Mouse (Mus musculus): ENCODE measurements at regions not wholly inside any gene's neighbourhood (a gene's known extent, or its start where the extent isn't known, plus 50 kb on each side); places are given as distances from the start of the nearest gene placed in this dataset.
"Not testable (repeated sequence)": the region's sequence is repeated elsewhere in the genome, so short reads cannot be mapped to it uniquely, and the experiment has no call there.

DNA sequence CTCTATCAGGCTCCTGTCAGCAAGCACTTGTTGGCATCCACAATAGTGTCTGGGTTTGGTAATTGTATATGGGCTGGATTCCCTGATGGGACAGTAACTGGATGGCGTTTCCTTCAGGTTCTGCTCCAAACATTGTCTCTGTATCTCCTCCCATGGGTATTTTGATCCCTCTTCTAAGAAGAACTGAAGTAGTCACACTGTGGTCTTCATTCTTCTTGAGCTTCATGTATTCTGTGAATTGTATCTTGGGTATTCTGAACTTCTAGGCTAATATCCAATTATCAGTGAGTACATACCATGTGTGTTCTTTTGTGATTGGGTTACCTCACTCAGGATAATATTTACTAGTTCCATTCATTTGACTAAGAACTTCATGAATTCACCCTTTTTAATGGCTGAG, 119.2 kb upstream of the Gm21119 start:
- not testable (repeated sequence) for H3K4me2 ChIP-seq (replicated peaks); H3K36me3 ChIP-seq (replicated peaks; ENCODE audit: control insufficient read depth, insufficient read depth); H3K4me1 ChIP-seq (replicated peaks; ENCODE audit: control insufficient read depth, insufficient read depth, low read length); H3K27me3 ChIP-seq (ENCODE audit: control insufficient read depth, insufficient read depth, low read length); H3K9me3 ChIP-seq (ENCODE audit: control insufficient read depth, low read length); H3K4me3 ChIP-seq (replicated peaks; ENCODE audit: low read length); H3K9ac ChIP-seq; H3K27ac ChIP-seq; DNase-seq (ENCODE audit: low spot score); ATAC-seq (ENCODE audit: low FRiP score)
- no CpG with 5 or more reads among the region's 1 CpGs for WGBS

DNA sequence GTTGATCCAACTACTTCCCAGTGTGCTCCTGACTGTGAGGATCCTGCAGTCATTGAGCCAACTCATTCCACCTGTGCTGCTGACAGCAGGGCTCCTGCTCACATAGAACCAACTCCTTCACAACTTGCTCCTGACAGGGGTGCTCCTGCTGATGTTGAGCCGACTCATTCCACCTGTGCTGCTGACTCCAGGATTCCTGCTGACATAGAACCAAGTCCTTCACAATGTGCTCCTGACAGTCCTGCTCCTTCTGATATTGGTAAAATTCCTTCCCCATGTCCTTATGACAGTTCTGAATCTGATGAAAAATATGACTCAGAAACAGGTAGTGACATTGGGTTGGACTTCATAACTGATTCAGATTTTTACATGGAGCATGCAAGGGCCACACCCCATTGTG, 100.8 kb upstream of the Gm21119 start:
- not testable (repeated sequence) for ATAC-seq (ENCODE audit: low FRiP score); H3K27me3 ChIP-seq (ENCODE audit: control insufficient read depth, insufficient read depth, low read length); H3K9me3 ChIP-seq (ENCODE audit: control insufficient read depth, low read length); H3K27ac ChIP-seq; H3K4me2 ChIP-seq (replicated peaks); H3K9ac ChIP-seq; H3K4me1 ChIP-seq (replicated peaks; ENCODE audit: control insufficient read depth, insufficient read depth, low read length); H3K36me3 ChIP-seq (replicated peaks; ENCODE audit: control insufficient read depth, insufficient read depth); H3K4me3 ChIP-seq (replicated peaks; ENCODE audit: low read length); DNase-seq (ENCODE audit: low spot score)
- WGBS = 80% methylated on average over 1 of the region's 1 CpGs

DNA sequence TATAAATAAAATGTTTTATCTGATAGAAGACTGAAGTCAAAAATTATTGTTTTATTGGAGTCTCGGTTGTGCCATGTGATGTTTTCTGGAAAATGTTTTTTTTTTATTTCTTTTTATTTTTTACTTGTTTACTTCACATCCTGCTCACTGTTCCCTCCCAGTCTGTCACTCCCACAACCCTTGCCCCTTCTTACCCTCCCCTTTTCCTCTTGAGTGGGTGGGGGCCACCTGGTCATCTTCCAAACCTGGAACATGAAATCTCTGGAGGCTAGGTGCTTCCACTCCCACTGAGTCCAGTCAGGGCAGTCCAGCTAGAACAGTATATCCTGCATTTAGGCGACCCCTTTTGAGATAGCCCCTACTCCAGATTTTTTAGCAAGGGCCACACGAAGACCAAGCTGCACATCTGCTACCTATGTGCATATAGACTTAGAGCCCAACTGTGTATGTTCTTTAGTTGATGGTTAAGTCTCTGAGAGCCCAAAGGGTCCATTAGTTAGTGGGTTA, 98.3 kb upstream of the Gm21119 start:
- H3K4me2 ChIP-seq (replicated peaks); H3K9ac ChIP-seq; H3K27me3 ChIP-seq (ENCODE audit: control insufficient read depth, insufficient read depth, low read length); H3K4me1 ChIP-seq (replicated peaks; ENCODE audit: control insufficient read depth, insufficient read depth, low read length); DNase-seq (ENCODE audit: low spot score); H3K27ac ChIP-seq; H3K36me3 ChIP-seq (replicated peaks; ENCODE audit: control insufficient read depth, insufficient read depth); ATAC-seq (ENCODE audit: low FRiP score); H3K9me3 ChIP-seq (ENCODE audit: control insufficient read depth, low read length); H3K4me3 ChIP-seq (replicated peaks; ENCODE audit: low read length): not testable (repeated sequence)
- 67% methylated on average over 2 of the region's 3 CpGs for WGBS

DNA sequence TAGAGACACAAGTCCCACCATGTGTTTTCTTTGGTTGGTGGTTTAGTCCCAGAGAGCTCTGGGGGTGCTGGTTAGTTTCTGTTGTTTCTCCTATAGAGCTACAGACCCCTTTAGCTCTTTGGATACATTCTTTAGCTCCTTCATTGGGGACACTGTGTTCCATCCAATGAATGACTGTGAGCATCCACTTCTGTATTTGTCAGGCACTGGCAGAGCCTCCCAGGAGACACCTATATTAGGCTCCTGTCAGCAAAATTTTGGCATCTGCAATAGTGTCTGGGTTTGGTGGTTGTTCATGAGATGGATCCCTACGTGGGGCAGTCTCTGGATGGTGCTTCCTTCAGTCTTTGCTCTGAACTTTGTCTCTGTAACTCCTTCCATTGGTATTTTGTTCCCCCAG, 97.2 kb upstream of the Gm21119 start:
- DNase-seq (ENCODE audit: low spot score); H3K27ac ChIP-seq; H3K4me3 ChIP-seq (replicated peaks; ENCODE audit: low read length); H3K9me3 ChIP-seq (ENCODE audit: control insufficient read depth, low read length); H3K36me3 ChIP-seq (replicated peaks; ENCODE audit: control insufficient read depth, insufficient read depth); H3K4me1 ChIP-seq (replicated peaks; ENCODE audit: control insufficient read depth, insufficient read depth, low read length); H3K9ac ChIP-seq; H3K4me2 ChIP-seq (replicated peaks); ATAC-seq (ENCODE audit: low FRiP score); H3K27me3 ChIP-seq (ENCODE audit: control insufficient read depth, insufficient read depth, low read length): not testable (repeated sequence)
- 37% methylated on average over 1 of the region's 1 CpGs for WGBS

DNA sequence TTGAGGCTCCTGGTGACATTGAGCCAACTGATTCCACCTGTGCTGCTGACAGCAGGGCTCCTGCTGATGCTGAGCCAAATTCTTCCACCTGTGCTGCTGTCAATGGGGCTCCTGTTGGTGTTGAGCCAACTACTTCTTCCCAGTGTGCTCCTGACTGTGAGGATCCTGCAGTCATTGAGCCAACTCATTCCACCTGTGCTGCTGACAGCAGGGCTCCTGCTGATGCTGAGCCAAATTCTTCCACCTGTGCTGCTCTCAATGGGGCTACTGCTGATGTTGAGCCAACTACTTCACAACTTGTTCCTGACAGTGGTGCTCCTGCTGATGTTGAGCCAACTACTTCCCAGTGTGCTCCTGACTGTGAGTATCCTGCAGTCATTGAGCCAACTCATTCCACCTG, 90.2 kb upstream of the Gm21119 start:
- H3K9ac ChIP-seq; H3K4me1 ChIP-seq (replicated peaks; ENCODE audit: control insufficient read depth, insufficient read depth, low read length); DNase-seq (ENCODE audit: low spot score); ATAC-seq (ENCODE audit: low FRiP score); H3K27ac ChIP-seq; H3K27me3 ChIP-seq (ENCODE audit: control insufficient read depth, insufficient read depth, low read length); H3K9me3 ChIP-seq (ENCODE audit: control insufficient read depth, low read length); H3K4me3 ChIP-seq (replicated peaks; ENCODE audit: low read length); H3K4me2 ChIP-seq (replicated peaks); H3K36me3 ChIP-seq (replicated peaks; ENCODE audit: control insufficient read depth, insufficient read depth): not testable (repeated sequence)

DNA sequence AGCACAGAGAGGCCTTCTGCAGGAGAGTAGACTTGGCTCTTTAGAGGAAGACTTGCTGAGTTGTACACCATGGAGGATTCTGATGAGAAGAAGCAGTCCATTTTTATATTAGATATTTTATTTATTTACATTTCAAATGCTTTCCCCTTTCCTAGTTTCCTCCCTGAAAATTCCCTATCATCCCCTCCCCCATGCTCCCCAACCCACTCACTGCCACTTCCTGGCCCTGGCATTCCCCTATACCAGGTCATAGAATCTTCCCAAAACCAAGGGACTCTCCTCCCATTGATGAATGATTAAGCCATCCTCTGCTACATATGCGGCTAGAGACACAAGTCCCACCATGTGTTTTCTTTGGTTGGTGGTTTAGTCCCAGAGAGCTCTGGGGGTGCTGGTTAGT, 85.7 kb upstream of the Gm21119 start:
- H3K9me3 ChIP-seq (ENCODE audit: control insufficient read depth, low read length); ATAC-seq (ENCODE audit: low FRiP score); DNase-seq (ENCODE audit: low spot score); H3K4me3 ChIP-seq (replicated peaks; ENCODE audit: low read length); H3K9ac ChIP-seq; H3K36me3 ChIP-seq (replicated peaks; ENCODE audit: control insufficient read depth, insufficient read depth); H3K4me1 ChIP-seq (replicated peaks; ENCODE audit: control insufficient read depth, insufficient read depth, low read length); H3K27ac ChIP-seq; H3K4me2 ChIP-seq (replicated peaks); H3K27me3 ChIP-seq (ENCODE audit: control insufficient read depth, insufficient read depth, low read length): not testable (repeated sequence)
- WGBS = no CpG with 5 or more reads among the region's 1 CpGs

DNA sequence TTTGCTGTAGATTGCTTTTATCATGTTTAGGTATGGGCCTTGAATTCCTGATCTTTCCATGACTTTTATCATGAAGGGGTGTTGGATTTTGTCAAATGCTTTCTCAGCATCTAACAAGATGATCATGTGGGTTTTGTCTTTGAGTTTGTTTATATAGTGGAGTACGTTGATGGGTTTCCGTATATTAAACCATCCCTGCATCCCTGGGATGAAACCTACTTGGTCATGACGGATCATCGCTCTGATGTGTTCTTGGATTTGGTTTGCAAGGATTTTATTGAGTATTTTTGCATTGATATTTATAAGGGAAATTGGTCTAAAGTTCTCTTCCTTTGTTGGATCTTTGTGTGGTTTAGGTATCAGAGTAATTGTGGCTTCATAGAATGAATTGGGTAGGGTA, 75.7 kb upstream of the Gm21119 start:
- not testable (repeated sequence) for H3K27ac ChIP-seq; H3K27me3 ChIP-seq (ENCODE audit: control insufficient read depth, insufficient read depth, low read length); H3K36me3 ChIP-seq (replicated peaks; ENCODE audit: control insufficient read depth, insufficient read depth); ATAC-seq (ENCODE audit: low FRiP score); H3K9me3 ChIP-seq (ENCODE audit: control insufficient read depth, low read length); H3K4me3 ChIP-seq (replicated peaks; ENCODE audit: low read length); H3K4me2 ChIP-seq (replicated peaks); DNase-seq (ENCODE audit: low spot score); H3K4me1 ChIP-seq (replicated peaks; ENCODE audit: control insufficient read depth, insufficient read depth, low read length); H3K9ac ChIP-seq
- WGBS = 90% methylated on average over 4 of the region's 4 CpGs

DNA sequence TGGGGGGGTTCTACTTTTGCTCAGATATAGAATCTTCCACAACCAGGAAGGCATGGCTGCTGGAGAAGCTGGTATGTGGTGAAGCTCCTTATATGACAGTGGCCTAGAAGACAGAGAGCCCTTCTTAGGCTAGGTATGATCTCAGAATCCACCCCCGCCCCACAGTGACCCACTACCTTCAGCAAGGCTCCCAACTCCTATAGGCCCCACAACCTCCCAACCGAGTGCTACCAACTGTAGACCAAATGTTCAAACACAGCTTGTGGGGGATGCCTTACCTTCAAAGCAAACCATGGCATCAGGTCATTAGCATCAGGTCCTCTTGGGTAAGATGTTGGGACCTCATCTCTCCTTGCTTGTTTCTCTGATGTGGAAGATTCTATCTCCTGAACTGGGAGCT, 70.6 kb upstream of the Gm21119 start:
- ATAC-seq (ENCODE audit: low FRiP score); H3K4me2 ChIP-seq (replicated peaks); H3K27me3 ChIP-seq (ENCODE audit: control insufficient read depth, insufficient read depth, low read length); H3K4me1 ChIP-seq (replicated peaks; ENCODE audit: control insufficient read depth, insufficient read depth, low read length); H3K9ac ChIP-seq; DNase-seq (ENCODE audit: low spot score); H3K9me3 ChIP-seq (ENCODE audit: control insufficient read depth, low read length); H3K27ac ChIP-seq; H3K4me3 ChIP-seq (replicated peaks; ENCODE audit: low read length); H3K36me3 ChIP-seq (replicated peaks; ENCODE audit: control insufficient read depth, insufficient read depth): not testable (repeated sequence)
- 92% methylated on average over 2 of the region's 2 CpGs for WGBS

DNA sequence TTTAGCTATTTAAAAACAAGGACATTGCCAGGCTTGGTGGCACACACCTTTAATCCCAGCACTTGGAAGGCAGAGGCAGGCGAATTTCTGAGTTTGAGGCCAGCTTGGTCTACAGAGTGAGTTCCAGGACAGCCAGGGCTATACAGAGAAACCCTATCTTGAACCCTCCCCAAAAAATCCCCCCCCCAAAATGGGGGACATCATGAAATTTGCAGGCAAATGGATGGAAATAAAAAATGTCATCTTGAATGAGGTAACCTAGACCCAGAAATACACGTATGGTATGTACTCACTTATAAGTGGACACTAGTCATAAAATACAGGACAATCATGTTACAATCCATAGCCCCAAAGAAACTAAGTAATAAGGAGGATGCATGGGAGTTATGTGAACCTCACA, 69.4 kb upstream of the Gm21119 start:
- H3K4me2 ChIP-seq (replicated peaks); H3K36me3 ChIP-seq (replicated peaks; ENCODE audit: control insufficient read depth, insufficient read depth); H3K9ac ChIP-seq; H3K4me1 ChIP-seq (replicated peaks; ENCODE audit: control insufficient read depth, insufficient read depth, low read length); H3K27ac ChIP-seq; DNase-seq (ENCODE audit: low spot score); ATAC-seq (ENCODE audit: low FRiP score); H3K4me3 ChIP-seq (replicated peaks; ENCODE audit: low read length); H3K27me3 ChIP-seq (ENCODE audit: control insufficient read depth, insufficient read depth, low read length); H3K9me3 ChIP-seq (ENCODE audit: control insufficient read depth, low read length): not testable (repeated sequence)
- no CpG with 5 or more reads among the region's 2 CpGs for WGBS

DNA sequence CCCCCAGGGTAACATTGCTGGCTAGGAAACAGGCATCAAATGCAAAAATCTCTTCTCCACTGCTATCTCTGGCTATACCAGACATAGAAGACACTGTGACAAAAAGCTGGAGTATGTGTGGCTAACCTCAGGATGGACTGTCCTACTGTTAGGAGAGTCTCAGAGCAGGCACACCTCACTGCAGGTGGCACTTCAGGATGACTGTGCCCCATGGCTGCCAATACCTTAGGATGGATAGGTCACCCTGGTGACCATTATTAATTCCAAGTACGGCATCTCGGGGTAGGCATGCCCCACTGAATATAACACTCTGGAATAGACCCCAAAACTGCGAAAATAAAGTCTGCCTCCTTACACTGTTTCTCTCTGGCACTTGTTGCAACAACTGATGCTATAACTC, 68.3 kb upstream of the Gm21119 start:
- not testable (repeated sequence) for ATAC-seq (ENCODE audit: low FRiP score); H3K4me1 ChIP-seq (replicated peaks; ENCODE audit: control insufficient read depth, insufficient read depth, low read length); H3K36me3 ChIP-seq (replicated peaks; ENCODE audit: control insufficient read depth, insufficient read depth); H3K4me3 ChIP-seq (replicated peaks; ENCODE audit: low read length); DNase-seq (ENCODE audit: low spot score); H3K27ac ChIP-seq; H3K27me3 ChIP-seq (ENCODE audit: control insufficient read depth, insufficient read depth, low read length); H3K4me2 ChIP-seq (replicated peaks); H3K9ac ChIP-seq; H3K9me3 ChIP-seq (ENCODE audit: control insufficient read depth, low read length)
- no CpG with 5 or more reads among the region's 3 CpGs for WGBS

Data from hindbrain, embryonic 14.5 days (tissue).